Mouse (Mus musculus) cerebellum, adult 11 months (tissue): ENCODE measurements at regions not wholly inside any gene's neighbourhood (a gene's known extent, or its start where the extent isn't known, plus 50 kb on each side); places are given as distances from the start of the nearest gene placed in this dataset.

Experiments
- DNase-seq: peaks from one replicate; pipeline ENCODE4 v3.0.0; 2022

DNA sequence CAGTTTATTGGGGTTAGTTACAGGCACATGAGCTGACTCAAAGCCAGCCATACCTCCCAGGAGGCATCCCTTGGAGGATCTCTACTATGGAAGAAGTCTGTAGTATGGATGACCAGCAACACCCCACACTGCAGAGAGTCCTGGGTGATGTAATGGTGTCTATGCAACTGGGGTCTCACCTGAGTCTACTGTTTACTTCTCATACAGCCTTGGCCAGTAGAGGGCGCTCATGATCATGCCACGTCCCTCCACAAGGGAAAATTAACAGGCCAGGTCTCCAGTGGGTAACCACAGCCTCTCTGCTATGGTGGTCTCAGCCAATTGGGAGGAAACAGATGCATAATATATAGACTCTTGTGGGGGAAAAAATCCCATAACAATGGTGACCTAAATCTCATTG is 111.7 kb downstream of the Cdh26 start:
- DNase-seq = no peak

GRCm38 (mm10) chr2:178544411-178544810 is 114.1 kb downstream of the Cdh26 start:
- DNase-seq = no peak

DNA sequence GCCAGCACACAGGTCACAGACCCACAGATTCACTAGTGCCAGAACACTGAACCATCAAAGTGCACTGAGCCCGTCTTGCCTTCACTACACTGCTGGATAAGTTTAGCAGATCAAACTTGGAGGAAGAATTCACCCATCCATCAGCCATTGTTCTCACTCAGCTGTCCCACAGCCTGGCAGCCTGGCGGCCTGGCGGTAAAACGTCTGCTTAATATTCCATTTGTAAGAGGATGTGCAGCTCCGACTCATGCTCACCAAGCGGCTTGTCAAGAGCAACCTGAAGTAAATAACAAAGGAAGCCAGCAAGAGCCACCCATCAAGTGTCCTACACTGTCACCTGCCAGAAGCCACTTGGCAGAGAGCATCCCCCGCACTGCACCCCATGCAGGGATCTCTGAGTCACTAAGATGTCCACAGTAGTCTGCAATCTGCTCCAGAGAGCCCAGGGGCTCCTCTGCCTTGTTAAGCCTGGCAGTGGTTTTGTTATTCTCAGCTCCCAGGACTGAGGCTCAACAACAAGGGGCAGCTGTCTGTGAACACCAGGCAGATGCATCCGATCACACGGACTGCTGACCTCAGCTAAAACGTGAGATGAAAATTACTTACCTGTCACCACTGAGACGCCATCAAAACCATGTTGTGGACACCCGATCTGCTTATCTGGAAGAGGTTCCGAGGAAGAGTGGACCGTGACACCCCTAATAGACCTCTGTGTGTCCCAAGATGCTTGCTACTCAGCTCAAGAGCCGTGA is 115.4 kb downstream of the Cdh26 start:
- peak; percentile 20 for DNase-seq

DNA sequence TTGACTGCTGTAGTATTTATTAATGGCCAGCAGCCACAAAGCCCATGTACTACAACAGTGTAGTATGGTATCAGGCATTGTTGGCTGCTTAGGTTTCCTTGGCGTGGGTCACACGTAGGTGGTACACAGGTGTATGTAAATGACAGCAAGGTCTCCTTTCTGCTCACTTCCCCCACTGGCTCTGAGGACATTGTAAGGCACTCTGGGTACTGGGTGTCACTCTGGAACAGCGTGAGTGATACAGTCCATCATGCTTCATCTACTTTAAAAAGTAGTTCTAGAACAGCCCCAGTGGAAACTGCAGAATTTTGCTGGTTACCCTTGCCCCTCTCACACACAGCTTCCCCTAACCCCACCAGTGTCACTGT is 116.0 kb downstream of the Cdh26 start:
- DNase-seq = no peak

DNA sequence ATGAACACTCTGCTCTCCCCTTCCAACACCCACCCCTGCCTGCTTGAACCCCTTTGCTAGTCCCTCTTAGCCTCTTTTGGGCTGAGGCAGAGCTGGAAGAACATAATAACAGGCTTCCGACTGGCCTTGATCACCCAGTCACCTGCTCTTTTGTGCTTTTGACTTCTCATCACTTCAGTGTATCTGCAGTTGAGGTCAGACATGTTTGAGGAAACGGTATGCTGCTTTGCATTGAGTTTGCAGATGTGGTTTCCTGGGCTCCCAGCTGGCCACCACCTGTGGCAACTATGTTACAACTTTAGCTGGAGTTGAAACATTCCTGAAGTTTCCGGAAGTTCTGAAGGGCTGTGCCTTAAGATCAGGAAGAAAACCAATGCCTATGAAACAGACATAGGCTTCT is 116.6 kb downstream of the Cdh26 start:
- DNase-seq = no peak

GRCm38 (mm10) chr2:178548937-178549336 is 118.6 kb downstream of the Cdh26 start:
- DNase-seq = no peak

GRCm38 (mm10) chr2:178553736-178554135 is 123.4 kb downstream of the Cdh26 start:
- no peak for DNase-seq

GRCm38 (mm10) chr2:178555692-178556340 is 125.5 kb downstream of the Cdh26 start:
- DNase-seq = peak; percentile 44

DNA sequence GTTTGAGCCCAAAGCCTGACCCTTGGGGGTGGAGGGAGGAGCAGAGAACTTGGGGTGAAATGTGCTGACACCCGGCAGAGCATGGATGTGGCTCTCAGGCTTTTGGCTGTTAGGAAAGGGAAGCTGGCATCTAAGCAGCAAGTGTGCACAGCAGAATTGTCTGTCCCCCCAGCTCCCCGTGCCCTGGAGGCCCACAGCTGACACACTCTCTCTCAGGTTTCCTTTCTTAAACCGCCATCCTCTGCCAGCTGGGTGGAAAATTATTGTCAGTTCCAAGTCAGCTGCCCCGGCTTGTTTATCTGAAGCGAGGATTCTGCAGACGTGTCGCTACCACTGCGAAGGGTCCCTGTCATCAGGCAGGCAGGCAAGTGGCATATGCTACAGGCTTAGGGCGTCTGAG is 127.6 kb downstream of the Cdh26 start:
- DNase-seq = no peak

DNA sequence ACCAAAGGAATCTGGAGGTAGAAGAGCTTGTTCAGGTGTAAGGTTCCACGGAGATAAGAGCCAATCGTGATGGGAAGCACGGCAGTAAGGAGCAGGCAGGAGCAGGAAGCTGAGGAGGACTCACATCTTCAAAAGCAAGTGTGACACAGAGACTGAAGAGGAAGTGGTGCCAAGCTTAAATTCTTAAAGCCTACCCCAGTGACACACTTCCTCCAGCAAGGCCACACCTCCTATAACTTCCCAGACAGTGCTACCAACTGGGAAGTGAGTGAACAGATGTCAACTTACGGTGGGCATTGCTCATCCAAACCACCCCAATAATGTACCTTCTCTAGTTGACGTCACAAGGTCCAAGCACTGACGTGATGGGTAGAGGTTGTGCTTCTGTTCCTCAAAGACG is 133.0 kb downstream of the Cdh26 start:
- DNase-seq = no peak

GRCm38 (mm10) chr2:178565368-178565818 is 135.1 kb downstream of the Cdh26 start:
- DNase-seq = no peak

GRCm38 (mm10) chr2:178567493-178567892 is 137.2 kb downstream of the Cdh26 start:
- DNase-seq = no peak

- no peak for DNase-seq
These were observed 142.0 kb downstream of the Cdh26 start for GRCm38 (mm10) chr2:178572301-178572700.

- DNase-seq = peak; percentile 50
These were observed 144.5 kb downstream of the Cdh26 start for GRCm38 (mm10) chr2:178574859-178575258.

DNA sequence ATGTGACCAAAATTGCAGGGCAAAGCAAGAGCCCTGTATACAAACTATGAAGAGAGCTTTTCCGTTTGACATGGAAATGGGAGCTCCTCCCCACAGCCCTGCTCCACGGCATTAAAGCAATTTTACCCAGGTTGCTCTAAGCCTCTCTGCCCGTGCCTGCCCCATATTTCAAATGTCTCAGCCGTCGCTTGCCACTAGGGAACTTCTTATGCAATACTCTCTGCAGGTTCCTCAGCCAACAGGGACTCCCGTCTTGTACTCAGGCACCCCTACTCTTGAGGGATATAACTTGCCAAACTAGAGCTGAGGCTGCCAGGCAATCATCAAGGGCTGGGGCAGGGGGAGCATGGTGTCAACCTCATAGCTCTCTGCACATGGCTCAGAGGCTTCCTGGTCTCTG is 145.1 kb downstream of the Cdh26 start:
- DNase-seq = no peak

DNA sequence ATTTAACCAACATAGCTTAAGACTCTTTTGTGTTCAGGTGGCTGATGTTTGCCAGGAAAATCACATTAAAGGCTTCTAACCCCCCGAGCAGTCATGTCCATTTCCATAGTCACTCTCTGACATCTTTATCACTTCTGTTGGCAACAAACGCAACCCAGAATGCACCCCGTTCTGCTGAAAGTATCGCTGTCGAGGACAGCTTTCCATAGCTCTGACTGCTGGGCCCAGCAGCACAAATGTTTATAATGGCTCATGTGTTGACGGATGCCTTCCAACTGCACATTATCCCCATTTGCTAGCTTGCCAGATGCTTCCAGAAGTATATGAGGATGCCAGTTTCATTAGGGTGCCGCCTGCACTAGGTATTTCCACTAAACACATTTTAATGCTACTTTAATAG is 145.7 kb downstream of the Cdh26 start:
- no peak for DNase-seq

- no peak for DNase-seq
These were observed 149.2 kb downstream of the Cdh26 start for GRCm38 (mm10) chr2:178579571-178579970.

- no peak for DNase-seq
These were observed 151.0 kb downstream of the Cdh26 start for GRCm38 (mm10) chr2:178581306-178581705.

- no peak for DNase-seq
These were observed 154.7 kb downstream of the Cdh26 start for GRCm38 (mm10) chr2:178584970-178585566.

DNA sequence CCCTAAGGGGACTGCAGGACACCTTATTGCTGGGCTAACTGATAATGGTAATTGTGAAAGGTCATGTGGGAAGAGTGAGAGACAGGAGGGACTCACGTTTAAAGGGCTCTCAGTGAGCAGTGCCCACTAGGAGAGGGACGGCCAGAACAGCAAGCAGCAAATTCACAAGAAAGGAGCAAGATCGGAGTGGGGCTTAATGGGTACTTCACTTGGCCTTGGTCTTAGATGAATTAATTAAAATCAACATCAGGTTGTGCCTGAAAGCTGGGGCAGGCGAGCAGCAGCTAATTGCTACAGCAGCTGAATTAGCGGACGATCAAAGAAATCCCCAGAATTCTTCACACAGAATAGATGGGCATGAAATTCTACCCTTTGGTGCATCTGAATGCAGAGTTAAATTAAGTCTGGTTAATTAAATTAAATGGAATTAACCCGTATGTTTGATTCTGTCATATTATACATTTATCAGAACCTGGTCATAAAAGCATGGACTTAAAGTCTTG is 156.9 kb downstream of the Cdh26 start:
- no peak for DNase-seq

- DNase-seq = no peak
These were observed 163.4 kb downstream of the Cdh26 start for GRCm38 (mm10) chr2:178593743-178594142.

- DNase-seq = no peak
These were observed 163.8 kb downstream of the Cdh26 start for GRCm38 (mm10) chr2:178594177-178594576.

- no peak for DNase-seq
These were observed 166.2 kb downstream of the Cdh26 start for GRCm38 (mm10) chr2:178596312-178597083.
